Mouse (Mus musculus): ENCODE measurements around the gene Slain2. TPM values are rescaled to one million over a fixed set of nuclear protein-coding genes. Genes with fewer than 3 reads are reported as not detected.
"Not testable (repeated sequence)": the region's sequence is repeated elsewhere in the genome, so short reads cannot be mapped to it uniquely, and the experiment has no call there.

Slain2 gene
- polyA plus RNA-seq, 1 experiment from 2014 or later = 25.6 TPM

- WGBS = 95% methylated on average over 7 of the region's 7 CpGs
Measured at GRCm38 (mm10) chr5:72974602-72975001, 60.5 kb downstream of the Slain2 start, which contains the start of gene Gm10135. Gm10135 (minus strand) TSS chr5:72974702.

GRCm38 (mm10) chr5:72975996-72976395 is 61.9 kb downstream of the Slain2 start:
- no peak overlapping the region for H3K27ac ChIP-seq
- H3K27me3 ChIP-seq = no peaks in the 10 kb centered on the region
- no peak for ATAC-seq (ENCODE audit: low FRiP score)
- peaks cover 5% of the 10 kb centered on the region; the same call in 1 of the 2 replicates for H3K4me1 ChIP-seq
- H3K4me3 ChIP-seq (replicated peaks) = no peak overlapping the region
- peaks cover 54% of the 10 kb centered on the region for H3K36me3 ChIP-seq (replicated peaks)
- 93% methylated on average over 6 of the region's 6 CpGs for WGBS
- no peaks in the 10 kb centered on the region for H3K9me3 ChIP-seq
- H3K9ac ChIP-seq = no peak overlapping the region
- H3K4me2 ChIP-seq = no peak overlapping the region

More at GRCm38 (mm10) chr5:72974602-72975001, 60.5 kb downstream of the Slain2 start, which contains the start of gene Gm10135:
- Histone ChIP-seq H3K4me1 (peaks cover 5% of the 10 kb centered on the region; the same call in 1 of the 2 replicates), H3K4me2 (no peak within 1 kb of the TSS), H3K9ac (no peak within 1 kb of the TSS), H3K27me3 (no peaks in the 10 kb centered on the region), H3K36me3 (replicated peaks) (peaks cover 48% of the 10 kb centered on the region), H3K4me3 (replicated peaks) (no peak within 1 kb of the TSS), H3K27ac (no peak within 1 kb of the TSS), H3K9me3 (no peaks in the 10 kb centered on the region)
- no peak for ATAC-seq (ENCODE audit: low FRiP score)

GRCm38 (mm10) chr5:72976539-72976938 is 62.4 kb downstream of the Slain2 start:
- H3K9me3 ChIP-seq = no peaks in the 10 kb centered on the region
- no peak overlapping the region for H3K9ac ChIP-seq
- 87% methylated on average over 4 of the region's 4 CpGs for WGBS
- H3K27ac ChIP-seq = no peak overlapping the region
- H3K4me3 ChIP-seq (replicated peaks) = no peak overlapping the region
- no peak overlapping the region for H3K4me2 ChIP-seq
- ATAC-seq (ENCODE audit: low FRiP score) = no peak
- H3K27me3 ChIP-seq = no peaks in the 10 kb centered on the region
- H3K36me3 ChIP-seq (replicated peaks) = peaks cover 55% of the 10 kb centered on the region
- peaks cover 5% of the 10 kb centered on the region; the same call in 1 of the 2 replicates for H3K4me1 ChIP-seq

- no peak overlapping the region for H3K27ac ChIP-seq
- no peak overlapping the region for H3K4me3 ChIP-seq (replicated peaks)
- no peaks in the 10 kb centered on the region for H3K9me3 ChIP-seq
- 10% methylated on average over 2 of the region's 2 CpGs for WGBS
- peaks cover 16% of the 10 kb centered on the region for H3K36me3 ChIP-seq (replicated peaks)
- ATAC-seq (ENCODE audit: low FRiP score) = no peak
- H3K27me3 ChIP-seq = no peaks in the 10 kb centered on the region
- H3K4me2 ChIP-seq = no peak overlapping the region
- H3K9ac ChIP-seq = no peak overlapping the region
- H3K4me1 ChIP-seq = no peaks in the 10 kb centered on the region
Measured at GRCm38 (mm10) chr5:72984091-72984490, 70.0 kb downstream of the Slain2 start.

- WGBS = 89% methylated on average over 7 of the region's 7 CpGs
- Histone ChIP-seq H3K9me3 (no peaks in the 10 kb centered on the region), H3K36me3 (replicated peaks) (no peaks in the 10 kb centered on the region), H3K27ac (no peak overlapping the region), H3K4me2 (no peak overlapping the region), H3K4me3 (replicated peaks) (no peak overlapping the region), H3K4me1 (no peaks in the 10 kb centered on the region; the same call in 1 of the 2 replicates), H3K9ac (no peak overlapping the region), H3K27me3 (no peaks in the 10 kb centered on the region)
- no peak for ATAC-seq (ENCODE audit: low FRiP score)
Measured at GRCm38 (mm10) chr5:72987786-72988185, 73.7 kb downstream of the Slain2 start.

GRCm38 (mm10) chr5:72989756-72990155 is 75.7 kb downstream of the Slain2 start:
- no peak for ATAC-seq (ENCODE audit: low FRiP score)
- peaks cover 8% of the 10 kb centered on the region for H3K4me1 ChIP-seq
- no peaks in the 10 kb centered on the region for H3K36me3 ChIP-seq (replicated peaks)
- no peak overlapping the region for H3K27ac ChIP-seq
- no peaks in the 10 kb centered on the region for H3K9me3 ChIP-seq
- no peak overlapping the region for H3K4me3 ChIP-seq (replicated peaks)
- WGBS = 51% methylated on average over 8 of the region's 8 CpGs
- H3K4me2 ChIP-seq = no peak overlapping the region
- H3K9ac ChIP-seq = no peak overlapping the region
- H3K27me3 ChIP-seq = 0 out of 2 replicates have a peak, but pooled peaks cover 4% of the 10 kb centered on the region

GRCm38 (mm10) chr5:72992474-72992873 is 78.4 kb downstream of the Slain2 start:
- H3K4me1 ChIP-seq = peaks cover 15% of the 10 kb centered on the region
- no peak overlapping the region for H3K9ac ChIP-seq
- H3K27ac ChIP-seq = no peak overlapping the region
- WGBS = 83% methylated on average over 1 of the region's 1 CpGs
- H3K9me3 ChIP-seq = no peaks in the 10 kb centered on the region
- ATAC-seq (ENCODE audit: low FRiP score) = no peak
- no peak overlapping the region for H3K4me3 ChIP-seq (replicated peaks)
- H3K4me2 ChIP-seq = no peak overlapping the region
- no peaks in the 10 kb centered on the region for H3K36me3 ChIP-seq (replicated peaks)
- H3K27me3 ChIP-seq = 0 out of 2 replicates have a peak, but pooled peaks cover 4% of the 10 kb centered on the region

- Histone ChIP-seq H3K27me3 (0 out of 2 replicates have a peak, but pooled peaks cover 4% of the 10 kb centered on the region), H3K4me2 (no peak overlapping the region), H3K9me3 (no peaks in the 10 kb centered on the region), H3K36me3 (replicated peaks) (no peaks in the 10 kb centered on the region), H3K9ac (no peak overlapping the region), H3K4me3 (replicated peaks) (no peak overlapping the region), H3K4me1 (peaks cover 15% of the 10 kb centered on the region), H3K27ac (0 out of 2 replicates have a peak overlapping the region, but pooled peaks have one; percentile 14)
- WGBS = 26% methylated on average over 8 of the region's 8 CpGs
- 0 out of 2 replicates have a peak, but pooled peaks have one; percentile 27 for ATAC-seq (ENCODE audit: low FRiP score)
Measured at GRCm38 (mm10) chr5:72994424-72994823, 80.3 kb downstream of the Slain2 start.

GRCm38 (mm10) chr5:72994928-72995327 is 80.8 kb downstream of the Slain2 start:
- WGBS = 70% methylated on average over 2 of the region's 2 CpGs

GRCm38 (mm10) chr5:72995379-72995778 is 81.3 kb downstream of the Slain2 start:
- no peak overlapping the region for H3K4me3 ChIP-seq (replicated peaks)
- H3K27me3 ChIP-seq = 0 out of 2 replicates have a peak, but pooled peaks cover 4% of the 10 kb centered on the region
- peak; percentile 73 for ATAC-seq (ENCODE audit: low FRiP score)
- no peaks in the 10 kb centered on the region for H3K36me3 ChIP-seq (replicated peaks)
- WGBS = 23% methylated on average over 10 of the region's 10 CpGs
- no peak overlapping the region for H3K9ac ChIP-seq
- H3K9me3 ChIP-seq = no peaks in the 10 kb centered on the region
- peaks cover 15% of the 10 kb centered on the region for H3K4me1 ChIP-seq
- 0 out of 2 replicates have a peak overlapping the region, but pooled peaks have one; percentile 0 for H3K27ac ChIP-seq
- H3K4me2 ChIP-seq = peak overlapping the region; percentile 25; the same call in 1 of the 2 replicates

More at GRCm38 (mm10) chr5:72994928-72995327, 80.8 kb downstream of the Slain2 start:
- H3K4me3 ChIP-seq (replicated peaks) = no peak overlapping the region
- H3K4me1 ChIP-seq = peaks cover 15% of the 10 kb centered on the region
- H3K9ac ChIP-seq = no peak overlapping the region
- H3K27ac ChIP-seq = 0 out of 2 replicates have a peak overlapping the region, but pooled peaks have one; percentile 14
- H3K36me3 ChIP-seq (replicated peaks) = no peaks in the 10 kb centered on the region
- 0 out of 2 replicates have a peak, but pooled peaks cover 4% of the 10 kb centered on the region for H3K27me3 ChIP-seq
- no peak overlapping the region for H3K4me2 ChIP-seq
- ATAC-seq (ENCODE audit: low FRiP score) = no peak
- no peaks in the 10 kb centered on the region for H3K9me3 ChIP-seq

GRCm38 (mm10) chr5:72998546-72998945 is 84.4 kb downstream of the Slain2 start:
- not testable (repeated sequence) for ATAC-seq (ENCODE audit: low FRiP score); H3K27ac ChIP-seq; H3K9me3 ChIP-seq; H3K36me3 ChIP-seq (replicated peaks); H3K9ac ChIP-seq; H3K4me2 ChIP-seq; H3K27me3 ChIP-seq; H3K4me3 ChIP-seq (replicated peaks)
- WGBS = 90% methylated on average over 1 of the region's 1 CpGs
- H3K4me1 ChIP-seq = peaks cover 15% of the 10 kb centered on the region

- H3K9me3 ChIP-seq = no peaks in the 10 kb centered on the region
- H3K27ac ChIP-seq = no peak overlapping the region
- no peak for ATAC-seq (ENCODE audit: low FRiP score)
- peaks cover 7% of the 10 kb centered on the region; the same call in 1 of the 2 replicates for H3K4me1 ChIP-seq
- H3K4me2 ChIP-seq = no peak overlapping the region
- 88% methylated on average over 5 of the region's 5 CpGs for WGBS
- no peak overlapping the region for H3K4me3 ChIP-seq (replicated peaks)
- no peak overlapping the region for H3K9ac ChIP-seq
- no peaks in the 10 kb centered on the region for H3K36me3 ChIP-seq (replicated peaks)
- peaks cover 34% of the 10 kb centered on the region for H3K27me3 ChIP-seq
Measured at GRCm38 (mm10) chr5:73004046-73004445, 89.9 kb downstream of the Slain2 start.
